Mouse (Mus musculus) frontal cortex, adult 2 months (tissue): ENCODE data around the gene Ryr3. TPM values are rescaled to one million over a fixed set of nuclear protein-coding genes. Genes with fewer than 3 reads are reported as not detected.
"Not testable (repeated sequence)": the region's sequence is repeated elsewhere in the genome, so short reads cannot be mapped to it uniquely, and the experiment has no call there.

Source experiments
- DNase-seq, 2 experiments: peaks; one replicate each; pipeline ENCODE4 v3.0.0; 2022; ENCODE audit warnings: low spot score in 1 of 2; ENCODE audit errors: extremely low spot score in 1 of 2
- polyA plus RNA-seq: library from polyadenylated mRNA; depleted of rRNA; stranded (reverse); fragments of >200 nt; gene quantifications from 2 replicates; pipeline ENCODE4 v1.2.3, GENCODE M21; 2012

Ryr3 gene
- polyA plus RNA-seq, 1 experiment = 23.5 TPM

- peak; percentile 33 to 49 for DNase-seq
These were observed 101.5 kb downstream of the Ryr3 start for GRCm38 (mm10) chr2:113115248-113115896.

- DNase-seq = peak; percentile 21 to 40
These were observed 112.3 kb downstream of the Ryr3 start for GRCm38 (mm10) chr2:113104609-113105008.

- no peak for DNase-seq
These were observed 121.7 kb downstream of the Ryr3 start for GRCm38 (mm10) chr2:113095184-113095583.

DNA sequence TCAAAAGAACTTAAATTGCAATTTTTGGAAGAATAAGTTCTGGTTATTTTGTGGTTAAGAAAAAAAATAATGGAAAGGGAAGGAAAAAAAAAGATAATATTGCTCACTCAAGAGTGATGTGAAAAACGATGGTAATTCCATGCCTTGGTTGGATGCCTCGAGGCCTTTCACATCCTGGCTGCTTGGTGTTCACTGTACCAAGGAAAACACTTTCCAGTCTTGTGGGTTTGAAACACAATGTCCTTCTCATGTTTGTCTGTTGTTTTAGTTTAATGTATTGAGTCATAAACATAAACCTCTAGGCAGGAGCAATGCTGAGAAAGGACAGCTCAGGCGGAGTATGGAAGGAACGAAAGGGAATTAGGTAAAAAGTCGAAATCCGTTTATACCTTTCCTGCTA lies 122.8 kb downstream of the Ryr3 start:
- DNase-seq = no peak

DNA sequence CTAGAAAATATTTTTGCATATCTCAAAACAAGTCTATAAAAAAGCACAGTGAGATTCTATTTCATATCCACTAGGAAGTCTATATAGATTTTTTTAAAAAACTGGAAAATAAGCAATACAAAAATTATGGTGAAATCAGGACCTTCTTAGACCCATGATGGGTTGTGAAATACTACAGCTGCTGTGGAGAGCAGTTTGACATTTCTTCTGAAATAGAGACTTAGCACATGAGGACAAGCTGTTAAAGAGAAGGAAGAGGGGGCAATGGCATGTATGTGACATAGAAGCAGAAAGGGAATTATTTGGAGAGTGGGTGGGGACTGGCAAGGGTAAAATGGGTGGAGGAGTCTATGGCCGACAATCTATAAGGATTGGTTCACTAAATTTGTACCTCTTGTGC lies 124.1 kb downstream of the Ryr3 start:
- no peak for DNase-seq

DNA sequence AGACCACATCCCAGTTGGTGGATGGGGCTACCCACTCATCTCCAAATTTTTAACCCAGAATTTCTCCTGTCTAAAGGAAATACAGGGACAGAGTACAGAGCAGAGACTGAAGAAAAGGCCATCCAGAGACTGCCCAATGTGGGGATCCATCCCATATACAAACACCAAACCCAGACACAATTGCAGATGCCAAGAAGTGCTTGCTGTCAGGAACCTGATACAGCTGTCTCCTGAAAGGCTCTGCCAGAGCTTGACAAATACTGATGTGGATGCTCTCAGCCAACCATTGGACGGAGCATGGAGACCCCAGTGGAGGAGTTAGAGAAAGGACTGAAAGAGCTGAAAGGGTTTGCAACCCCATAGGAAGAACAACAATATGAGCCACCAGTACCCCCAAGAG lies 125.6 kb downstream of the Ryr3 start:
- DNase-seq = not testable (repeated sequence)

DNA sequence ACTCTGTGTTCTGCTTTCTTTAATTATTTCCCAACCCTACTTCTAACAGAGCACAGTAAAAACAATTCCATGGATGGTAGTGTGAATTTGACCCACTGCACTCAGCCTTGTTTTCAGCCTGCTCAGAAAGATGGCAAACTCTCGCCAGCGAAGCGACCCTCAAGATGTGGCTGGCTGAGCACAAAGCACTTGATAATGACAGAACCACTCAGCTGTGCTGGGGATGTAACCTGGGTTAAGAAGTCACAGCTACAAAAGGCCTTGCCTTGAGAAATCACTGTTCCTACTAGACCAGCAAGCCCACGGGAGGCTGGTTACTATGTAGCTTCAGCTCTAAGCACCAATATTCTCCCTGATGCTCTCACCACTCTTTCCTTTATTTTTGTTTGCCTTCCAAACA lies 140.5 kb downstream of the Ryr3 start:
- DNase-seq = no peak

DNA sequence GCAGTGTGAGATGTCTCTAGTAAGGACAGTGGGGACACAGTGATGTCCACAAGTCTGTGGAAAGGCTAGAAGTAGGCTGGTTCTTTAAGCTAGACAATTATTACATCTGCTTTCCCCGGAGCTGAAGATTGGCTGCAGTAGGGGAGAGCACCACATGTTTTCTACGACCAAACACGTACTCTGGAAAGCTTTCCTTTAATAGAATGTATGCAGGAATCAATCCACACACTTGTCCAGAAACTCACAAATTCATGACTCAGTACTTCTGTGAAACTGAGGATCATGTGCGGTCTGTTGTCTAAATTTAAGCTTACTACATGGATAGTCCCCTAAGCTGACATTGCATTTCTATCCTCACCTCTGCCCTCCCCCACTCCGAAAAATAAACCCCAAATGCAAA lies 157.5 kb downstream of the Ryr3 start:
- DNase-seq = no peak

DNA sequence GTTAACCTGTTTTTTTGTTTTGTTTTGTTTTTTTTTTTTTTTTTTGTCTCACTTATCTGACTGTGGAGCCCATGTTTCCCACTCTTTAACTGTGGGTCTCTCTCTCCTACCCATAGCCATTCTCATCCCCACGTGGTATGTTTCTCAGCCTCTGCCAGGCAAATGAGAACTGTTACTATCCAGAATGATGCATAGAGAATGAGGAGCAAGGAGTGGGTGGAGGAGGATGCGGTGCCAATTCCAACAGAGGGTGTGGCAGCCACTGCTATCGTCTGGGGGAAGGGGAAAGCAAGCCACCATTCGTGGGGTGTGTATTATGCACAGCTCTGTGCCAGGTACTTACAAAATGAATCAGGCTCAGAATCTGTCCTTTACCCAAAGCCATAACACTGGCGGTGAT lies 158.0 kb downstream of the Ryr3 start:
- DNase-seq = peak; percentile 43 to 84

DNA sequence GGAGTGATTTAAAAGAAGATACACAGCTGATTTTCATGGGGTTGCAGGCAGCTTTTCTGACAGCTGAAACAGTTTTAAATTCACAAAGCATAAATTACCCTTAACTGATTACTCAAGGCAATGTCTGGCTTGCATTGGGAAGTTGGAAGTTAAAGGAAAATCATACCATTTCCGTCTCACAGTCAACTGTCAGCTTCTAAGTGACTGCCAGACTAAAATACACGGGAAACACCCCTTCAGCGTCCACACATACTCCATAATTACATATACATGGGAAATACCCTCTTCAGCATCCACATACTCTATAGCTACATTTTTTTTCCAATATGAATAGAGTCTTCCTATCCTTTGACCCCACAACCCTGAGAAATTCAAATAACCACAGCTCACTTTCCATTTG lies 158.8 kb downstream of the Ryr3 start:
- no peak for DNase-seq

DNA sequence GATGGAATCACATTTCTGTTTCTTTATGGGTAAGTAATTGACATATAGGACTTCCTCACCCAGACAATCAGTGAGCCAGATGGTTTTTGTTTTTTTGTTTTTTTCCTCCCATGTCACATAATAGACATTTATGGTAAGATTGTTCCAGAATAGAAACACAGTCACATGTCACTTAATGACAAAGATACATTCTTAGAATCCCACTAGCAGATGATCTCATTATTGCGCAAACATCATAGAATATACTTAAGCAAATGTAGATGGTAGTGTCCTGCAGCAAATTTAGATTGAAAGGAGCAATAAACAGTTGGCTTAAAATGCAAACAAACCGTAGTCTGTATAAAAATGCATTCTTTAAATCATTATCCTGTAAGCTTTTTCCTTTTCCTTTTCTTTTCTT lies 161.3 kb downstream of the Ryr3 start:
- DNase-seq = no peak

DNA sequence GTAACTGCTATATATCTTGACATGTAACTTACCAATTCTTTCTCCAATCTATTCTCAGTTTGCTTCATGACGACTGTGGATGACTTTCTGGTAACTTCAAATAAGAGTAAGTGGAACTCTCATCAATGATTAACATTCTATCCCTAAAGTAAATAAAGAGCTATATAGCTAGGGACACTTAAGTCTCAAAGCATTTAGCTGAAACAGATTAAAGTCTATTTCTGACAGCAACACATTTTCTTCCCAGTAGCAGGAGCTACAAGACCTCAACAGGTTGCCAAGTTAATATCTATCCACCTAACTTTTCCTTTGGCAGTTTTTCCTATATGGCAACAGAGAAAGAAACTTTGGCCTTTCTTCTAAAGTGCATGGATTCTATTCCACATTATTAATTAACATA lies 167.1 kb downstream of the Ryr3 start:
- no peak for DNase-seq

GRCm38 (mm10) chr2:113036550-113036949 lies 180.3 kb downstream of the Ryr3 start:
- DNase-seq = no peak

- DNase-seq = peak in 1 of 2 experiments; percentile 17
These were observed 186.2 kb downstream of the Ryr3 start for GRCm38 (mm10) chr2:113030689-113031088.

DNA sequence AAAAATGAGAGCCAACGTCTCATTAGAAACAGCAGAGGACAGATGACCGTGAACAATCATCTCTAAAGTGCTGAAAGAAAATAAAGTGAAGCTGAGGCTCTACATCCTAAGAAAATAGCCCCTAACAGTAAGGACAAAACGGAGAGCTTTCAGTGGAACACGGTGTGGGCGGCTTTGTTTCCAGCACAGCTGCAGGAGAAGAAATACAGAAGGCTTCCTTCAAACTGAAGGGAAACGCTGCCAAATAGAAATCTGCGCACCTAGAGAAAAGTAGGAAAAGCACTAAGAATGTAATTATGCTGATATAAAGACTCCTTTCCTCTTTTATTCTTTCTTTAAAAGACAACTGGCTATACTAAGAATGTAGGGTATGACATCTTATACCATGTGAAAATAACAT lies 197.0 kb downstream of the Ryr3 start:
- DNase-seq = peak in 1 of 2 experiments; percentile 66

DNA sequence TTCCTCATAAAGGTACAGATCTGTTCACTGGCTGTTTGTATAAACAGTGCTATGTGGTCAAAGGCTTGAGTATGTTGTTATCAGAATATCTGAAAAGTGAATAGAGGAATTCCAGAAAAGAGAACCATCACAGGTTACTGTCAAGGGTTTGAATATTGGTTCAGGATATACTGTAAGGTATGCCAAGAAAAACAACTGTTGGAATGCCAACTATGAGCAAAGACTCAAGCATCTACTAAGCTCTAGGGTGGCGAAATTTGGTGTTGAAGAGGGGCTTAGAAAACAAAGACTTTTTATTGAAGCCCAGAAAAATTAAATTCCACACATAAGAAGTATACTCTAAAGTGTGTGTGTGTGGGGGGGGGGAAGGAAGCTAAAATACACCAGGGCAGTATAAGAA lies 198.6 kb downstream of the Ryr3 start:
- DNase-seq = no peak

DNA sequence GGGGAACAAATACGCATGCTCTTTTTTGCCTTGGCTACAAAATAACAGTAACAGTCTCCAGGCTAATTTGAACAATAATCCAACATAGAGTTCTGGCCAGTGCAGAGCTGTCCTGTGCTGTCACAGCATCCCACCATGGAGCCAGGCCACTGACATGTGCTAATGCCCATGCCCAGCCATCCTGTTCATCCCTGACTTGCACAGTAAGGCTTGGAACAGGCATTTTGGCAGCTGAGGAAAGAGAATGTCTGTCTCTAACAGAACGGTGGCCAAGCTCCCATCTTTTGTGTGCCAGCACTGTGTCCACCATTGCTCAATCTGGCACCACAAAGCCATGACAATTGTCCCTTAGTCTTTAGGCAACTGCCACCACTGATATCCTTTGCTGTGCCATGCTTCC lies 200.7 kb downstream of the Ryr3 start:
- no peak for DNase-seq

GRCm38 (mm10) chr2:113008961-113009740 lies 207.7 kb downstream of the Ryr3 start:
- peak in 1 of 2 experiments; percentile 16 for DNase-seq

DNA sequence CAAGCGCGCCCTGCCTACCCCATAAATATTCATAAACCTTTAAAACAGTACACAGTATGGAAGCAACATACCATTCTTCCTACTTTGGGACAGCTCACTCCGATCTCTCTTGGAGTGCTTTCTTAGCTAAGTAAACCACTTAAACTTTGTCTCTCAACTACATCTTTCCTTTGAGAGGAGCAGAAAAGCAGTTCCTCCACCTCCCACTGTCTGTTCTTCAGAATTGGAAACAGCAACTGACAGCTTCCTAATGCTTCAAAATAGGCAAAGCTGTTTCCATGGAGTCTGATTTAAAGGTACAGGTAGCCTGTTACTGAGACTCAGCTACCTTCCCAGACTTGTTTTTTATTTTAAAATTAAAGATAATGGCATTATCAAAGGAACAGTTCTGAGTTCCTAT lies 218.4 kb downstream of the Ryr3 start:
- peak in 1 of 2 experiments; percentile 26 for DNase-seq

DNA sequence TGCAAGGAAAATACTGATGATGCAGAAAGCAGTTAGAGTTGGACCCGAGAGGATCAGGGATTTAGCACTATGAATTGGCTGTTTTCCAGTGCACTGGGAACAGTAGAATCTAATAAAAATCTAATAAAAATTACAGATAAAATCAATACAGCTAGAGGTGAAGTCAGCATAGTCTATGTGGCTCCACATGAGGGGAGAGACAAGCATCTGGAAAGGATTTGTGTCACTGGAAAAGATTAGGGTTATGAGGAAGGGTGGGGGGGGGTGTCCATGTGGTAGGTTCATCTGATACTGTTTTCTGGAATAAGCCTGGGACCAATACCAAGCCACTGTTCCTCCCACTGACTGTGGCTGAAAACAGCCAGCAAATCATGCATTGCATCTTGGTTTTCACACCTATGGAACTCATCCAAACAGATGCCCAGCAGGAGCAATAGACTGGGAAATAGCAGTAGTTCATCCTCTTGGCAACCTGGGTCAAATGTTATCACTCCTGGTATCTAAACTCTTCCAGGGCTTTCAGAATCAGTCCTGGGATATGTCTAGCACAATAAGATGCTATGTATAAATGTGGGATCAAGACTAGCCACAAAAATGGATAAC lies 233.9 kb downstream of the Ryr3 start:
- no peak for DNase-seq

DNA sequence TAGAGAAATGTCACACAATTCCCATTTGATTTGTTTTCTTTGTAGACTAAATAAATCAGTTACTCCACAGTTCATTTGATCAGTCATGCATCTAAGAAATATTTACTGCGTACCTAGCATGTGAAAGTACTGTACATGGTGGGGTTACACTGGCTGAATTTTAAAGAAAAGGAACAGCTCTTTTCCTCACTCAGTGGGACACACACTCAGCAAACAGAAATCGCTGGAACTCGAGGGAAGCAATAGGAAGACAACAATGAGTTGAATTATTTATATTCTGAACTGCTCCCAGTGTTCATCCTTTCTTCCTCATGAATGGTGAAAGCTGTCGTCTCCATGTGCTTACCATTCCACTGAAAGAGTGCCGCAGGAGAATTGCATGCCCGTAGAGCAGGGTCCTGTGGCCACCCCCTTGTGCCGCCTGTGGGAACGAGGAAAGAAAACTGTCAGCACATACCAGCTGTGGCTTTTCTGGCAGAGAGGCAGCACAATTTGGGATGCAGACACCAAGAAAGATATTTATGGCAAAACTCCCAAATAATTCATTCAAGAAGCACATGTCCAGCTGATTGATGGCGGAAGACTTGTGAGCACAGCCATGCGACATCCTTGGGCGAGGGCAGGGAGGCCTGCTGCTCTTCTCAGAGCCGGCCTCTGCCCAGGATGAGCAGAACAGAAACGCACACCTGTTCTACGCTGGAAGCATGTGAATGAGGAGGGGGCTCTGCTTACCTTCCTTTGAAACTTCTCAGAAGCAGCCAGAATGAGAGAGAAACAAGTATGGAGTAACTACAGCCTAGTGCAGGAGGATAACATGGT lies 249.9 kb downstream of the Ryr3 start:
- DNase-seq = no peak
